Mouse (Mus musculus) liver, embryonic 12.5 days (tissue): ENCODE results near the gene Ift57. TPM values are rescaled to one million over a fixed set of nuclear protein-coding genes. Genes with fewer than 3 reads are reported as not detected.

Source experiments
- ATAC-seq: fragments of 200-750 bp; cut with Nextera tagmentation; 2 replicates; pipeline ENCODE4 v1.8.0; 2017; ENCODE audit warnings: moderate number of reproducible peaks, mild to moderate bottlenecking, moderate library complexity
- H3K27ac ChIP-seq: fragments of 300-500 bp; sonication (generic); 2 replicates; pipeline ENCODE4 v1.5.1; 2016; ENCODE audit warnings: mild to moderate bottlenecking
- H3K27me3 ChIP-seq: fragments of 300-500 bp; sonication (generic); replicated peaks from 2 replicates; pipeline ENCODE4 v1.6.1; 2016; ENCODE audit warnings: mild to moderate bottlenecking, moderate library complexity
- H3K36me3 ChIP-seq: fragments of 300-500 bp; sonication (generic); 2 replicates; pipeline ENCODE4 v1.6.1; 2016; ENCODE audit warnings: mild to moderate bottlenecking, moderate library complexity
- H3K4me1 ChIP-seq: fragments of 300-500 bp; sonication (generic); 2 replicates; pipeline ENCODE4 v1.6.1; 2016
- H3K4me2 ChIP-seq: fragments of 300-500 bp; sonication (generic); 2 replicates; pipeline ENCODE4 v1.6.1; 2016; ENCODE audit warnings: mild to moderate bottlenecking, moderate library complexity
- H3K4me3 ChIP-seq: fragments of 300-500 bp; sonication (generic); 2 replicates; pipeline ENCODE4 v1.5.1; 2016; ENCODE audit warnings: mild to moderate bottlenecking, moderate library complexity
- H3K9ac ChIP-seq: fragments of 300-500 bp; sonication (generic); 2 replicates; pipeline ENCODE4 v1.6.1; 2016; ENCODE audit warnings: mild to moderate bottlenecking, moderate library complexity
- H3K9me3 ChIP-seq: fragments of 300-500 bp; sonication (generic); replicated peaks from 2 replicates; pipeline ENCODE4 v1.6.1; 2016; ENCODE audit warnings: mild to moderate bottlenecking, moderate library complexity
- WGBS: fragments of 180-500 bp; shearing (Covaris S2); methylation state at CpG from one replicate; pipeline ENCODE4 v1.1.7; 2016; ENCODE audit not compliant: insufficient replicate concordance; 5-methylcytosine and 5-hydroxymethylcytosine counted together
- polyA plus RNA-seq: library from polyadenylated mRNA; unstranded; fragments of >200 nt; fragmentation: Nextera tagmentation; extraction: Ambion mirVana; gene quantifications from 2 replicates; pipeline ENCODE4 v1.2.1, GENCODE M21; 2016

The Ift57 gene
- polyA plus RNA-seq, 1 experiment from 2014 or later: 7.9 TPM

DNA sequence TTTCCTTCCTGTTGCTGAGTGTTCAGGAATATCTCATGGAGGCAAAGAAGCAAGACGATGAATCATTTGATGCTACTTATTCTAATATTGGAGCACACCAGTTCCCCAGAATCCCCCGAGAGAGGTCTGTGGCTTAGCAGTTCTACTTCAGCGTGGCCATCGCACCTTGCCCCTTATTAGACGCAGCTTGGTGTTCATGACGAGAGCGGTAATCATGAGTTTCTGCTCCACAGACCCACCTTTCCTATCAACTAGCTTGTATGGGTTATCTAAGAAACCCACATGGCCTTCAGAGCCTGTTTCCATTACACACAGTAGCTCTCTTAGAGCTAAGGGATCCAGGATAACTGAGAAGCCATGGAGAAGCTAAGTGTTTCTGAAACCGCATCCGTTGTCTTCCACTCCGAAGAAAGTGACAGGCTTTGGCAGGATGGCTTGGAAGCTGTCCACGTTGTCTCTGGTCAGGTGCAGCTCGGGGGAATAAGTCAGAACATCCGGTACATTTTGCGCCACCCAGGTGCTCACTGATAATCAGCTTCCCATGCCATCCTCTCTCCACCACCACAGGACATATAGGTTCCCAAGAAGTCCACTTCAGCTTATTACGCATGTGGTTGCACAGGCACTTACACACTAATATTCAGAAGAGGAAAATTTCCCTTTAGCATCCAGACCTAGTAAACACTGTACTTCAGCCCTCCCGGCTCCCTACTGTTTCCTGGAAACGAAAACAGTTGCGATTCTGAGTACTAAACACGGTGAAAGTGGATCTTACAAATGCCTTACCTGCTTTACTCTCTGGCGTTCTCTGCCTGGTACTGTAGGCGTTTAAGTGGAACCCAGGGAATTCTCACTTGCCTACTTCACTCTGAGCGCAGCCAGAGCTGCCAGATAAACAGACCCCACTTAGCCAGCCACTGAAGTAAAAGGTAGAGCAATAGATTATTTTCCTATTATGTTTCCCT, 76.3 kb downstream of the Ift57 start:
- no peaks in the 10 kb centered on the region for H3K36me3 ChIP-seq
- peak; percentile 83 for ATAC-seq
- H3K27ac ChIP-seq: peak overlapping the region; percentile 98
- peak overlapping the region; percentile 65 for H3K4me2 ChIP-seq
- H3K9me3 ChIP-seq: no peaks in the 10 kb centered on the region
- WGBS: 27% methylated on average over 22 of the region's 22 CpGs
- peak overlapping the region; percentile 29 for H3K4me3 ChIP-seq
- H3K4me1 ChIP-seq: peaks cover 89% of the 10 kb centered on the region
- H3K9ac ChIP-seq: peak overlapping the region; percentile 68
- H3K27me3 ChIP-seq: no peaks in the 10 kb centered on the region

DNA sequence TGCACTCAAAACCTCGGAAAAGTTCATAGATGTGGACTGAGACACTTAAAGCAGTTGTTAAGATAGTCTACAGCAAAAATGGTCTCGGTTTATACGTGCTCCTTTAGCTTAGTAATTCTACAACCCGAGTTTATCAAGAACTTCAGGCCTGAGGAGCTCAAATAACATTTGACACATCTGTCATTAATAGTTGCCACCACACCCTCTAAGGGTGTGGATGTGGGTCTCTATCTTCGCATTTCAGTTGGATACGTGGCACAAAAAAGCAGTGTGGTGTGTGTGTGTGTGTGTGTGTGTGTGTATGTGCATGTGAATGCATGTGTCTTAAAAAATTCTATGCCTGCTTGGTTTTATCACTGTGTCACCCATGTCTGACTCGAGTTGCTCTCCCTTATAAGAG, 77.9 kb downstream of the Ift57 start:
- Histone ChIP-seq H3K27me3 (no peaks in the 10 kb centered on the region), H3K9ac (peak overlapping the region; percentile 68), H3K4me1 (peaks cover 78% of the 10 kb centered on the region), H3K9me3 (no peaks in the 10 kb centered on the region), H3K4me3 (0 out of 2 replicates have a peak overlapping the region, but pooled peaks have one; percentile 1), H3K27ac (peak overlapping the region; percentile 98), H3K4me2 (peak overlapping the region; percentile 42), H3K36me3 (no peaks in the 10 kb centered on the region)
- 17% methylated on average over 7 of the region's 7 CpGs for WGBS
- ATAC-seq: peak; percentile 85

DNA sequence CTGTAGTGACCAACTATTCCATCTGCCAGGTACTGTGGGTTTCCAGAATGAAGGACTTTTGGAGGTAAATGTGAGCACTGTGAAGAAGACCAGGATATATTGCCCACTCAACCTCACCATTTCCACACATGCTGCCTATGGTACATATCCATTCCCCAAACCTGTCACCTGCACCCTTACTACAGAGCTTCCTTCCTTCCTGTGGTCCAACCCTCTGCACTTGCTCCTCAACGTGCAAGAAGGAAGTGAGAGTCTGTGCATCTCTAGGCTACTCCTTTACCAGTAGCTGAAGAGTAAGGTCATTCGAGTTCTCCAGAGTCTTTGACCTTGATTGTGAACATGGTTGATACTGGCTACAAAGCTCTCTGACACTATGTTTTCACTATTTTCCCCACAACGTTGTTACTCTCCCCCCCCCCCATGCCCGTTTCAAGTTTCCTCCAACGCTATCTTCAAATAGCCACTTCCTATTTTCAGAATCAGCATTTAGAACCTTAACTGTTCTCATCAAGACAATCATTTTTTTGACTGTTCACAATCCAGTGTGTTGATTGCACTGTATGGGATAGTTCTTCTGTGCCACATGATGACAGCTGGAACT, 82.6 kb downstream of the Ift57 start:
- no peak for ATAC-seq
- H3K36me3 ChIP-seq: no peaks in the 10 kb centered on the region
- H3K4me3 ChIP-seq: no peak overlapping the region
- peak overlapping the region; percentile 3; the same call in 1 of the 2 replicates for H3K27ac ChIP-seq
- WGBS: 14% methylated on average over 5 of the region's 5 CpGs
- no peak overlapping the region for H3K9ac ChIP-seq
- no peak overlapping the region for H3K4me2 ChIP-seq
- no peaks in the 10 kb centered on the region for H3K9me3 ChIP-seq
- H3K4me1 ChIP-seq: peaks cover 48% of the 10 kb centered on the region
- H3K27me3 ChIP-seq: no peaks in the 10 kb centered on the region

DNA sequence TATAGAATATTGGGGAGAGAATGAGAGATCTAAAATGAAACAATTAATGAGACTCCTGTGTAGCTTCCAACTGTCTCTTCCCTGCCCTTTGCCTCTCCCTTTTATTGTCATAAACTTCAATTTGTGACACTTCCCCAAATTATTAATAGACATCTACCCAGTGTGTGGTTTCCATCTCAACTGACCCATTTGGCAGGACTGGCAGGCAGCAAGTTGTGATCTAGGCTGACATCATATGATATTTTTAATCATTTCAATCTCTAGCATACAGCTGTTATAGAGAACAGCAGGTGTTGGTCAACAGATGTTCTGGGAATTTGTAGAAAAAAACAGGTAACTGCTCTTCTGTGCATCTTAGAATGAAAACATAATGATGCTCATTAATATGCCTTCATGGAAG, 84.3 kb downstream of the Ift57 start:
- H3K9ac ChIP-seq: no peak overlapping the region
- H3K9me3 ChIP-seq: no peaks in the 10 kb centered on the region
- H3K4me2 ChIP-seq: no peak overlapping the region
- no peak for ATAC-seq
- H3K4me1 ChIP-seq: peaks cover 41% of the 10 kb centered on the region
- H3K27ac ChIP-seq: no peak overlapping the region
- H3K4me3 ChIP-seq: no peak overlapping the region
- no peaks in the 10 kb centered on the region for H3K36me3 ChIP-seq
- no peaks in the 10 kb centered on the region for H3K27me3 ChIP-seq

DNA sequence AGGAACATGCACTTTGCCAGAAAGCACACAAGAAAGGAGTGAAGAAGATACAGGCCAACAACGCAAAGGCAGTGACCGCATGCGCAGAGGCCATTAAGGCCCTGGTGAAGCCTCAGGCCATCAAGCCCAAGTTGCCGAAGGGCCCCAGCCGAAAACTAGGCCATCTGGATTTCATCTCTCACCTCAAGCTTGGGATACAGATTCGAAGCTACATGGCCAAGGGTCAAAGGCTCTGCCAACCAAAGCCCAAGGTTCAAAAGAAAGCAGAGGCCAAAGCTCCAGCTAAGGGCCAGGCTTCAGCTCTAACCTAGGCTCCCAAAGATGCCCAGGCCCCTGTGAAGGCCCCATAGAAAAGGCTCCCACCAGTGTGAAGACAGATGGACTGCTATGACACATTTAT, 87.1 kb downstream of the Ift57 start:
- Histone ChIP-seq H3K4me3 (no peak overlapping the region), H3K27me3 (no peaks in the 10 kb centered on the region), H3K4me2 (no peak overlapping the region), H3K9me3 (no peaks in the 10 kb centered on the region), H3K36me3 (no peaks in the 10 kb centered on the region), H3K27ac (0 out of 2 replicates have a peak overlapping the region, but pooled peaks have one; percentile 6), H3K4me1 (peaks cover 38% of the 10 kb centered on the region), H3K9ac (no peak overlapping the region)
- ATAC-seq: no peak
- 89% methylated on average over 6 of the region's 6 CpGs for WGBS

DNA sequence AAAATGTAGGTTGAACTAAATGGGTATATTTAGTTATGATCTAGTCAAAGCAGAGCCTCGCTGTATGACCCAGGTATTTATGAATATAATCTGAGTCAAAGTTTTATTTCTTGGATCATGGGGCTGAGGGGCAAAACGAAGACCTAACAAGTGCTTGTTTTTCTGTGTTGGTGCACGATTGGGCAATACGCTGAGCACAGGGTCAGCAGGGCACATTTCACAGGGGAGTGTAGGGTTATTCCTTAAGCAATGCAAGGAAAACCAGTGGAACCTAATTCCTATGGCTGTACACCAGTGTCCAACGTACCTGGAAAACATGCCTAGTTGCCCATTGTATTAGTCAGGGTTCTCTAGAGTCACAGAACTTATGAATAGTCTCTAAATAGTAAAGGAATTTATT, 88.7 kb downstream of the Ift57 start:
- ATAC-seq: no peak
- H3K4me2 ChIP-seq: no peak overlapping the region
- no peak overlapping the region for H3K9ac ChIP-seq
- 0 out of 2 replicates have a peak overlapping the region, but pooled peaks have one; percentile 8 for H3K27ac ChIP-seq
- no peak overlapping the region for H3K4me3 ChIP-seq
- peaks cover 45% of the 10 kb centered on the region for H3K4me1 ChIP-seq
- no peaks in the 10 kb centered on the region for H3K27me3 ChIP-seq
- no peaks in the 10 kb centered on the region for H3K9me3 ChIP-seq
- H3K36me3 ChIP-seq: no peaks in the 10 kb centered on the region
- 74% methylated on average over 5 of the region's 5 CpGs for WGBS

DNA sequence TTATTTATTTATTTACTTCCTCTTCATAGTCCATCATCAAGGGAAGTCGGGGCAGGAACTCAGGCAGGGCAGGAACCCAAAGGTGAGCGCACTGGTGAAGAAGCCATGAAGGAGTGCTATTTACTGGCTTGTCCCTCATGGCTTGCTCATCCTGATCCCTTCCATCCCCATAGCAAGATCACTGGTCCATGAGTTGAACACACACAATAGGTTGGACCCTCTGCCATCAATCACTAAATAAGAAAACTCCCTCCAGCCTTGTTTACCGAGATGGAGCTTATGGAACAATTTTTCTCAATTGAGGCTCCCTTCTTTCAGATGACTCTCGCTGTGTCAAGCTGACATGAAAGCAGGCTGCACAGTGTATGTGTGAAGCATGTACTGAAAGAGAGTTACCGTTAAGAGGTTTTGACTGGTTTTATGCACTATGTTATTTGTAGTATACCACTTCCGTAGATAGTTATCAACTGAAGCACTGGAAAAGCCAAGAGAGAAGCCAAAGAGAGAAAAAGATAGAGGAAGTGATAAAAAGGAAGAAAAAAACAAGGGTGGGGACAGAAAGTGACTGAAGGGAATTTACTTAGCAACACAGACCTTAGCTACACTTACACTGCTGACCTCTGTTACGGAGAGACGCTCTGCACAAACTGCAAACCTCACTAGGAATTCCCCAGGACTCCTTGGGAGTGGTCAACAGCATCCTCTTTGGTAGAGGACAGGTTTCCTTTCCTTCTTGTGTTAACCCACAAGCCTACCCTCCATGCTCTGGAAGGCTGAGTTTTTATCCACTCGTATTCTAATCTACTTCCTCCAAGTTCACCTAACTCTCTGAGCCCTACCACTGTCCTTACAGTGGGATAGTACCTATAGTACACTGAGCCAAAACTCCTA, 91.8 kb downstream of the Ift57 start:
- Histone ChIP-seq H3K4me3 (no peak overlapping the region), H3K27ac (peak overlapping the region; percentile 74), H3K4me1 (peaks cover 54% of the 10 kb centered on the region), H3K4me2 (peak overlapping the region; percentile 37; the same call in 1 of the 2 replicates), H3K9me3 (no peaks in the 10 kb centered on the region), H3K9ac (peak overlapping the region; percentile 46), H3K36me3 (no peaks in the 10 kb centered on the region), H3K27me3 (no peaks in the 10 kb centered on the region)
- 47% methylated on average over 9 of the region's 9 CpGs for WGBS
- ATAC-seq: peak; percentile 61

DNA sequence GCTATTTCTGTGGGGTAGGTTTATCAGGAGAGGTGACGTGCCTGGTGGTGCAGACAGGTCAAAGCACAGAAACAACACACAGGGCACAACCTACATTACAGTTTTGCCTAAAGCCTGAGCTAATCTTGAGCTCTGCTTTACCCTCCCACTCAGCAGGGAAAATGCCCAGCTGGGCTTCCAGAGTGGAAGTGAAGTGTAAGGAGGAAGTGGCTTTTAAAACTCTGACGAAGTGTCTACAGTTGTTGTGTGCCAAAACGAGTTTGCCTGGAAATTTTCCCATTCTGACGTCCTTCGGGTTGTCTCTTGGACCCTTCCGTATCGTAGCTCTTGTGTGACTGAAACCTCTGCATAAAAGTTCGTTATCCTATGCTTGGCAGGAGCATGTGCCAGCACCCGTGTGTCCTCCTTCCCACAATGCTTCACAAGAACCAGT, 93.4 kb downstream of the Ift57 start:
- Histone ChIP-seq H3K4me3 (no peak overlapping the region), H3K4me1 (peaks cover 64% of the 10 kb centered on the region), H3K27me3 (no peaks in the 10 kb centered on the region), H3K9ac (peak overlapping the region; percentile 18), H3K4me2 (no peak overlapping the region), H3K27ac (peak overlapping the region; percentile 78), H3K36me3 (no peaks in the 10 kb centered on the region), H3K9me3 (no peaks in the 10 kb centered on the region)
- peak; percentile 56 for ATAC-seq
- 54% methylated on average over 9 of the region's 9 CpGs for WGBS

DNA sequence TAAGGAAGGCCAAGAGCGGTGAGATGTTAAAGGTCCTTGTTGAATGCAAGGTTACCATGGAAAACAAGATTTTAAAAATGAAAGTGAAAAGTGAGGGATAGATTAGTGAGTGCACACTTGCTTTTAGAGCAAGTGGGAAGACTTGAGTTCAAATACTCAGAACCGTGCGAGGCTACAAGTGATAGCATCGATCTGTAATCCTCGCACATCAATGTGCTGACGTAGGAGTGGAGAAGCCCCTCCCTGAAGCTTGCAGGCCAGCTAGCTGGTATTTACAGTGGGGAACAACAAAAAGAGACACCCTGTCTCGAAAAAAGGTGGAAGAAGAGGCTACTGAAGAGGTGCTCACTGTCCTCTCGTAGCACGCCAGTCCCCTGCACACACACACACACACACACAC, 94.6 kb downstream of the Ift57 start:
- Histone ChIP-seq H3K4me2 (0 out of 2 replicates have a peak overlapping the region, but pooled peaks have one; percentile 18), H3K27me3 (no peaks in the 10 kb centered on the region), H3K4me3 (no peak overlapping the region), H3K4me1 (peaks cover 71% of the 10 kb centered on the region), H3K9ac (no peak overlapping the region), H3K36me3 (no peaks in the 10 kb centered on the region), H3K9me3 (no peaks in the 10 kb centered on the region), H3K27ac (peak overlapping the region; percentile 43; the same call in 1 of the 2 replicates)
- WGBS: 80% methylated on average over 9 of the region's 9 CpGs
- ATAC-seq: no peak

DNA sequence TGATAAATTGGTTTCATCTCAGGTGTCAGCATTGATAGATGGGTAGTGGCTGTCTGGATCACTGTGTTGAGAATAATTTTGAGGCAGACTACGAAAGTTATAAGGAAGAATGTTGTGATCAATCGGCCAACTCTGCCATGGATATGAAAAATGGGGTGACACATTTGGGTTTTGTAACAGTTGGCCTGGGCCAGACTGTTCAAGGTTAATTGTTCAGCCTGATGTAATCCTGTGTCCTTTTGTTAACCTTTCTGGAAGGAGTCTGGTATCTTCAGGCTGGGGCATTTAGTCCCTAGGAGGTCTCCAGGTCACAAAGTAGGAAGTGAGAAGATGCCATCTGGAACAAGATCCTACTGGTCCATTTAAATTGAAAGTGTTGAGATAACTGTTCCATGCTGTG, 97.2 kb downstream of the Ift57 start:
- H3K9ac ChIP-seq: peak overlapping the region; percentile 39
- H3K27ac ChIP-seq: peak overlapping the region; percentile 74
- no peak for ATAC-seq

DNA sequence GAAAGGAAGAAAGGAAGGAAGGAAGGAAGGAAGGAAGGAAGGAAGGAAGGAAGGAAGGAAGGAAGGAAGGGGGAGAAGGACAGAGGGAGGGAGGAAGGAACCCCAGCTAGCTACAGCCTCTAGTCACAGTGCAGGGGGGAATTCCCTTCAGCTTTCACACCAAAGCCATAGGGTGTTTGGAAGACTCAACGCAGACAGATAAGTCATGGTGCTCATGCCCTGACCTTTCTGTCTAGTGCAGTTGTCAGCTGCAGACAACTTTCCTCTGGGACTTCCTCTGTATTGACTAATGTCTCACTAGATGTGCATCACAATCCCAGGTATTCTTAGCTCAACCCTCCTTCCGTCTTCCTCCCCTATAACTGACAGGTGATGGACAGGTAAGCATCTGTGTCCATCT, 97.9 kb downstream of the Ift57 start:
- WGBS: 74% methylated on average over 2 of the region's 2 CpGs
- ATAC-seq: no peak
- Histone ChIP-seq H3K27me3 (no peaks in the 10 kb centered on the region), H3K4me1 (peaks cover 87% of the 10 kb centered on the region), H3K27ac (peak overlapping the region; percentile 74), H3K4me3 (no peak overlapping the region), H3K9ac (0 out of 2 replicates have a peak overlapping the region, but pooled peaks have one; percentile 25), H3K9me3 (no peaks in the 10 kb centered on the region), H3K4me2 (no peak overlapping the region), H3K36me3 (no peaks in the 10 kb centered on the region)

More for the DNA sequence above, 97.2 kb downstream of the Ift57 start:
- 69% methylated on average over 2 of the region's 2 CpGs for WGBS
- Histone ChIP-seq H3K9me3 (no peaks in the 10 kb centered on the region), H3K4me3 (no peak overlapping the region), H3K4me2 (no peak overlapping the region), H3K27me3 (no peaks in the 10 kb centered on the region), H3K36me3 (no peaks in the 10 kb centered on the region), H3K4me1 (peaks cover 87% of the 10 kb centered on the region)
